Mouse (Mus musculus) telencephalon, adult 2 months (tissue): ENCODE measurements around the gene A630001G21Rik.
A peak's percentile ranks its signal among the peaks of the same experiment; 100 is the strongest.

Source experiments
- DNase-seq: peaks from one replicate; pipeline ENCODE4 v3.0.0-alpha.2; 2011; ENCODE audit warnings: low read depth, low spot score

The A630001G21Rik gene

DNA sequence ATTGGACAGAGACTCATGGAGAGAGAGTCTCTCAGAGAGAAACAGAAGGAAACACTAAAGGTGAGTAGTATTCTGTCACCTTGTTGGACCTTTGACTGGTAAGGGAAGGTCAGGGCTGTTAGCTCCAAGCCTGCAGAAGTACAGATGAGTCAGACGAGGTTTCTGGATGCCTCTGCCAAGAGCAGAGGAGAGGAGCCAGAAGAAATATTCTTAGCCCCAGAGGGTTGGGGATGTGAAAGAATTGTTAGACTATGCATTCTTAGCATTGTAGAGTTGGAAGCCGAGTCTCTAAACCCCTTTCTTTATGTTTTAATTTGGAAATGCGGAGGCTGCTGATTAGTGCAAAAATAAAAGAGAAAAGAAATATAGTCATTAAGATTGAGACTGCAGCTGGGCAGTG, 6.5 kb downstream of the A630001G21Rik start:
- no peak for DNase-seq

DNA sequence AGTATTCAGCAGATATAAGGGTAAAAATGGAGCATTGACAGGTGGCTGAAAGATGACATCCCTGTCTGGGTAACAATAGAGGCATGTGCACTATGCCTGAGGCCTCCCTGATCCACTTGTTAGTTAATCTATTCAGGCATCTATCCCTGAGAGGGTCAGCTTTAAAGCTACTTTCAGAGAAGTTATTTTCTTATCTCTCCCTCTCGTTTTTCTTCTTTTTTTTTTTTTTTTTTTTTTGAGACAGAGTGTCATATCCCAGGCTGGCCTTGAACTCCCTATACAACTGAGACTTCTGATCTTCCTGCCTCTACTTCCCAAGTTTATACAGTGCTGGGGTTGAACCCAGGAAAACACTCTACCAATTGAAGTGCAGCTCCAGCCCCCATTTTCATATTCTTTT, 10.7 kb downstream of the A630001G21Rik start:
- DNase-seq, result no peak

GRCm38 (mm10) chr1:85766120-85766519, 12.3 kb downstream of the A630001G21Rik start:
- no peak for DNase-seq

DNA sequence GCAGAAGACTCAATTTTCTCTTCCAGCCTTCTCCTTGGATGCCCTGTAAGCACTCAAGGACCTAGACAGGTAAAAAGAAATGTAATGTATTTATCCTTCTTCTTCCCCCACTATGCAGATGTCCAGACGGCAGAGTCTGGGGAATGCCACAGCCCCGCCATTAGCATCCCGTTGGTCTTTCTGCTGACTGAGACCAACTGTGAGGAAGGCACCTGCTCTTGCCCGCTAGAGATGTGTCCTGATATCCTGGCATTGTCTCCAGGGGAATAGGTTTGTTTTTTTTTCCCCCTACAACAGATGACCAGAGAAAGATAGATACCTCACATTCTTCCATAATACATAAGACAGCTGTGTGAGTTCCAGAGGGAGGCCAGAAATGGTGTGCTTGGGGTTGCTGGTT, 14.2 kb downstream of the A630001G21Rik start:
- no peak for DNase-seq

DNA sequence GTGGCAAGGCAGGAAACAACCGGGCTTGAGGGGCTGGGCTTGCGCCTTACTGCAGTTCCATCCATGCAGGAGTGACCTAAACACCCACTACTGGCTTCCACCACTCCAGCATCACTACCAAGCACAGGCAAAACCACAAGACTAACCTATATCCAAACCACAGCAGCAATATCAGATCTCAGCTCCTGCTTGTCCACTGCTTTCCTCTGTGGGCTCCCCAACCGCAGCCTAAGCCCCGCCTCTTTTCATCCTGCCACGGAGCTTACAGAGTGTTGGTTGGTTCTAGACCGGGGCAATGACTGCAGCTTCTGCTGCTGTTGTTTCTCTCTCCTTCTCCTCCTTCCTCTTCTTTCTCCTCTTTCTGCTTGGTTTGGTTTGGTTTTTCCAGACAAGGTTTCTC, 15.1 kb downstream of the A630001G21Rik start:
- no peak for DNase-seq

DNA sequence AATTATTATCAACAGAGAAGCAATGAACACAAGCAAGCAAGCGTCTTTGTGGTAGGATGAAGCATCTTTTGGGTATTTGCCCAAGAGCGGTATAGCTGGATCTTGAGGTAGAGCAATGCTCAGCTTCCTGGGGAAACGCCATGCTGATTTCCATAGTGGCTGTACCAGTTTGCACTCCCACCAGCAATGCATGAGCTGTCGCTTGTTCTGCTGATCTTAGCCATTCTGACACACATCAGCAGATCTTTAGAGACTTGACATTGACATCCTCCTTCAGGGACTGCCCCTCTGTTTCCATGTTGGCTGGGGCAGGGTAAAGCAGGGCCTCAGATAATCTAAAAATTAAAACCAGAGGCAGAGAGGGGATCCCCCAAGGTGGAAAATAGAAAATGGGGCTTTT, 16.8 kb downstream of the A630001G21Rik start:
- no peak for DNase-seq

DNA sequence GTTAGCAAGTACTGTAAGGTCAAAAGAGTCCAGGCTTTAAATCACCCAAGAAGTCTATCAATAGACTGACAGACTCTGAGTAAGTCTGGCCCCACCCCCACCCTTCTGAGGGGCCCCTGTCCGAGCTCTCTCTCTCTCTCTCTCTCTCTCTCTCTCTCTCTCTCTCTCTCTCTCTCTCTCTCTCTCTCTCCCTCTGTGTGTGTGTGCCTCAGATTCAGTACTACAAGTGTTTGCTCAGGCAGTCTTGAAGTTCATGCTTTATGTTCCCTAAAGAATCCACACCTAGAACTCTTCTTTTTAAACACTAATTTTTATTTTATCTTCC, 19.5 kb downstream of the A630001G21Rik start:
- DNase-seq, result no peak

DNA sequence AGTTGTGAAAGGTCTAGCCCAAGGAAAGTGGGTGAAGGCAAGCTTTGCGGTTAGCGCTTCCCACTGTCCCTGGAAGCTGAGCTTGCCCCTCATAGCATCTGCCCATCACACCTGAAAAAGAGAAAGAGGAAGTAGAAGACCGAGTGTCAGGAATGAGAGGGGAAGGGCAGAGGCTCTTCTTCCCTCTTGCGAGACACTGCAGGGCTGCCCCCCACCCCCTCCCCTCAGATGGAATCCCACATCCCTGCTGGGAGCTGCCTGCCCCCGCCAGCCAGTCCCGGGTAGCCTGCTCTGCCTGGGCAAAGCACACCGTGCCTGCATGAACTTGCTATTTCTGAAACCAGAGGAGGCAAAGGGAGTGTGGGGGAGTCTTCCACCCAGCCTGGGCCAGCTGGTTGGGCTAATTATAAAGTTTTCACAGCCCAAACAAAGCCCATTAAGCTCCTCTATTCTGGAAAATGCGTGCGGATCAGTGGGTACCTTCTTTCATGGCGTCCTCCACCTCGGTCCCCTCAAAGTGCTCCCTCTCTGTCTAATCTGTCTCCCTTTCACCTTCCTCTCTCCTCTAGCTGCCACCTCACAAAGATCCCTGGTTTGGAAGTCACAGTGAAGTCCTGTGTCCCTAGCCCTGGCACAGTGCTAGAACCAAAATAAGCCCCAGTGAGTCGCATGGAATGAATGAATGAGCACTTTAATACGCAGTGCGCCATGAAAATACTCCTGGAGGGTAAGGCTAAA, 20.0 kb downstream of the A630001G21Rik start:
- DNase-seq, result no peak

GRCm38 (mm10) chr1:85757531-85758230, 20.8 kb downstream of the A630001G21Rik start:
- DNase-seq, result no peak

GRCm38 (mm10) chr1:85751932-85752680, 26.3 kb downstream of the A630001G21Rik start:
- no peak for DNase-seq

DNA sequence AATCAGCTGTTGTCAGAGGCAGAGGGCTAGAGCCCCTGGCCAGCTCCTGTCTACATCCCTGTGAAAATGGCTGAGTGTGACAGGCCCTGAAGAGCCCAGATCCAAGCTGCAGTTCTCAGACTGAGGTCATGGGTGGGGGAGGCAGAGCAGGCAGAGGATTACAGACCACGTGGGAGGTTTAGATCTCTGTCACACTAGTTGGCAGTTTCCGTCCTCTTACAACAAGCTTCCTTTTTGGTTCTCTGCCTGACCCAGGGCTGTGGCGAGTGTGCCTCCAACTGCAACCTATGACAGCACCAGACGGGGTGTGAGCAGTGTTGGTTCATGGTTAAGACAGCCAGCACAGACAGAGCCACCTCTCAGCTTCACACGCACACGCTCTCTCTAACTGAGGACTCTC, 26.9 kb downstream of the A630001G21Rik start:
- no peak for DNase-seq

DNA sequence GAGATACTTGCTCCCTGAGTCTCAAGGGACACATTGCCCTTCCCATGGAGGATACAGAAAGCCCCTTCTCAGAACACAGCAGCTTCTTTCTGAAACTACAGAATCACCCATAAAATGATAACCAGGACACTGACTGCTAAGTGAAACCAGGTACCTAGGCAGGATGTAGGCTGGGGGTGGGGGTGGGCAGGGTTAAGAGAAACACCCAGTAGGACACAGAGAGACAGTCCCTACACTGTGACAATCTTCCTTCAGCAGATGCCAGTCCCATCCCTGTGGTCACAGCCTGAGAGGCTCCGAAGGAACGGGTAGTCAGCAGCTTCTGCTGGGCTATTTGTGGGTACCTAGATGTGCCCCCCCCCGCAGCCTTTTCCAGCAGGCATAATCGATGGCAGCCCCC, 27.8 kb downstream of the A630001G21Rik start:
- DNase-seq, result no peak

GRCm38 (mm10) chr1:85749829-85750228, 28.6 kb downstream of the A630001G21Rik start:
- DNase-seq, result no peak

GRCm38 (mm10) chr1:85746511-85746910, 31.9 kb downstream of the A630001G21Rik start:
- no peak for DNase-seq

- no peak for DNase-seq
These were observed 33.9 kb downstream of the A630001G21Rik start for GRCm38 (mm10) chr1:85744539-85744938.

DNA sequence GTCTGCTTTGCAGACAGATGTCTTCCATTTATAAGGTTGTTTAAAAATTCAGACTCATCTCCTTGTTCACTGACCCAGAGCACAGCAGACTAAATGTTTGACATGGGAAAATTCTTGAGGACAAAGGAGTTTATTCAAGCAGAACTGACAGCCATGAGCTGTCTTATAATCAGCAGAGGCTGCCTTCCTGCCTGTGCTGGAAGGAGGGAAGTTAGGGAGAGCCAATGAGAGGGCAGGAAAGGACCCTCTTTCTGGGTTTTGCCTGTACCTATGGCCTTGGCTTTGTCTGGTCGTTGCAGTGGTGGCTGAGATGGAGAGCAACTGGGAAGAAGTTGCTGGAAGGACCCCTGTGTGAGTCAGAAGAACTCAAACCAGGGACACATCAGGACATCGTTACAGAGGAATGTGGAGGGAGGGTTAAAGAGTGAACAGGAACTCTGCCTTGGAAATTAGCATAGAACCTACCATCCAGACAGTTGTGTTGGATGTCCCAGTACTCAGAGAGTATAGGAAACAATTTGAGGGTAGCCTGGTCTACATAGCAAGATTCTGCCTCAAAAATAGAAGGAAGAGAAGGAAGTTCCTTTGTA, 35.4 kb downstream of the A630001G21Rik start:
- no peak for DNase-seq

- no peak for DNase-seq
These were observed 36.1 kb downstream of the A630001G21Rik start for GRCm38 (mm10) chr1:85742333-85742732.

- DNase-seq, result no peak
These were observed 37.5 kb downstream of the A630001G21Rik start for GRCm38 (mm10) chr1:85740923-85741322.

DNA sequence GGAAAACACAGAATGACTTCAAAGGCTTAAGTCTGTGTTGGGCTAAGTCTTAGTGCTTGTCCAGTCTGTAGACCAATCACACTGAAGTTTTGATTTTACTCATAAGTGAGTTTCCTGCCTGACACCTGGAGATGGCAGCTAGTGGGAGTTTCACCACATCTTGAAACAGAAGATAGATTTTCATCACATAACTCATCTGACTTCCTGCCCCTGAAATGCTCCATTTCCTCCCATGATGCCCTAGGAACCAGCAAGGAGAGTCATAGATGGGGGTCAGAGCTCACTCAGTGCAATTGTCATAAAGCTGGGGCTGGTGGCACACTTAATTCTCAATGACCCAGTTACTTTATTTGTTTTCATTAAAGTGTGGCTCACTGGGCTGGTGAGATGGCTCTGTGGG, 38.6 kb downstream of the A630001G21Rik start:
- no peak for DNase-seq

- DNase-seq, result no peak
These were observed 39.4 kb downstream of the A630001G21Rik start for GRCm38 (mm10) chr1:85739000-85739399.

GRCm38 (mm10) chr1:85736355-85737184, 41.9 kb downstream of the A630001G21Rik start:
- peak; percentile 42 for DNase-seq
